In the genomic region with DNA sequence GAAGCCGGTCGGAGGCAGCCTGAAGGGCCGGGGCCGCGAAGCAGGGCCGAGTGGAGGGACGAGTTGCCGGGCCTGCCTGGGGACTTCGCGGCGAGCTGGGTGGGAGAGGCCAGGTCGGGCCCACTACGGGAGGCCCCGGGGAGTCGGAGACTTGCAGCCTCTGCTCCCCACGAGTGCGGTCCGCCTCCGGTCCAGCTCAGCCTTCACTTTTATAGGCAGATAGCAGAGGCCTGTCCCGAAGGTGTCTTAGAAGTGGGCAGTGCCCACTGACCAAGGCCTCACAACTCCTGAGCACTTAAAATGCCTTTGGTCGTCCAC, we compare ENCODE assay signal across 8 mouse cellular contexts. TPM values are rescaled to one million over a fixed set of nuclear protein-coding genes. Genes with fewer than 3 reads are reported as not detected.
A peak's percentile ranks its signal among the peaks of the same experiment; 100 is the strongest.
DNase-seq lines count a peak whose midpoint lies in the region; ATAC-seq and TF ChIP-seq lines count a peak whose summit lies in the region.

No protein-coding gene starts in this region.

- H3K4me2 ChIP-seq in hindbrain, embryonic 16.5 days (ENCODE audit: low read length): peak overlapping the region; percentile 88
- H3K4me2 ChIP-seq in midbrain, embryonic 16.5 days (ENCODE audit: low read length): peak overlapping the region; percentile 84

- peaks cover 35% of the 10 kb centered on the region for H3K36me3 ChIP-seq in embryonic facial prominence, embryonic 10.5 days (replicated peaks)
- H3K36me3 ChIP-seq in hindbrain, embryonic 16.5 days (ENCODE audit: control insufficient read depth, insufficient read depth, low read length): peaks cover 11% of the 10 kb centered on the region
- peaks cover 11% of the 10 kb centered on the region for H3K36me3 ChIP-seq in midbrain, embryonic 16.5 days (ENCODE audit: control insufficient read depth, insufficient read depth, low read length)

- intact Hi-C loops in left cerebral cortex, adult 2 months (cut with DNase I): loop anchor here (2.0 to 5.0 kb wide), 2 partner anchors 82 to 454 kb away; partner anchors contain the start of genes E2f6 and Nol10

- H3K27me3 ChIP-seq in embryonic facial prominence, embryonic 10.5 days (replicated peaks; ENCODE audit: low read depth, poor library complexity, severe bottlenecking): no peaks in the 10 kb centered on the region
- no peaks in the 10 kb centered on the region for H3K27me3 ChIP-seq in hindbrain, embryonic 16.5 days (replicated peaks; ENCODE audit: control insufficient read depth, insufficient read depth, low read length)
- no peaks in the 10 kb centered on the region for H3K27me3 ChIP-seq in midbrain, embryonic 16.5 days (ENCODE audit: control insufficient read depth, insufficient read depth, low read depth, low read length)

- peak overlapping the region; percentile 92 for H3K4me3 ChIP-seq in left cerebral cortex, adult 2 months
- peak overlapping the region; percentile 97 for H3K4me3 ChIP-seq in embryonic facial prominence, embryonic 10.5 days
- peak overlapping the region; percentile 95 for H3K4me3 ChIP-seq in hindbrain, embryonic 16.5 days (ENCODE audit: low read length)
- peak overlapping the region; percentile 92 for H3K4me3 ChIP-seq in midbrain, embryonic 16.5 days (ENCODE audit: low read depth, low read length)

- DNase-seq in left cerebral cortex, adult 2 months (ENCODE audit: extremely low spot score in 1 of 2, low spot score in 2 of 2): no peak
- no peak for DNase-seq in left cerebral cortex, adult 11 months (ENCODE audit: low spot score)
- DNase-seq in embryonic facial prominence, embryonic 10.5 days (ENCODE audit: low spot score): no peak
- DNase-seq in frontal cortex, postnatal 25 days (ENCODE audit: low spot score in 2 of 2): no peak
- DNase-seq in right cerebral cortex, postnatal 14 days: no peak
- no peak for DNase-seq in gastrocnemius, postnatal 4 days (ENCODE audit: low spot score in 2 of 2)

- ATAC-seq in hindbrain, embryonic 16.5 days: peak; percentile 83
- ATAC-seq in midbrain, embryonic 16.5 days: peak; percentile 84

- no peak for TF ChIP-seq CTCF in left cerebral cortex, adult 2 months (IDR thresholded peaks at IDR 0.05)

- H3K9ac ChIP-seq in hindbrain, embryonic 16.5 days (ENCODE audit: low read depth, low read length): peak overlapping the region; percentile 97
- H3K9ac ChIP-seq in midbrain, embryonic 16.5 days (ENCODE audit: low read depth, low read length): peak overlapping the region; percentile 90

- H3K4me1 ChIP-seq in embryonic facial prominence, embryonic 10.5 days: peaks cover 25% of the 10 kb centered on the region
- peaks cover 18% of the 10 kb centered on the region for H3K4me1 ChIP-seq in hindbrain, embryonic 16.5 days (ENCODE audit: control insufficient read depth, insufficient read depth, low read depth, low read length)
- H3K4me1 ChIP-seq in midbrain, embryonic 16.5 days (ENCODE audit: control insufficient read depth, insufficient read depth, low read length): peaks cover 29% of the 10 kb centered on the region

- H3K9me3 ChIP-seq in embryonic facial prominence, embryonic 10.5 days: no peaks in the 10 kb centered on the region
- H3K9me3 ChIP-seq in hindbrain, embryonic 16.5 days (ENCODE audit: control insufficient read depth, low read length): no peaks in the 10 kb centered on the region
- no peaks in the 10 kb centered on the region for H3K9me3 ChIP-seq in midbrain, embryonic 16.5 days (replicated peaks; ENCODE audit: control insufficient read depth, low read length, poor library complexity, severe bottlenecking)

- under 1% methylated on average over 21 of the region's 21 CpGs for WGBS in embryonic facial prominence, embryonic 10.5 days
- WGBS in hindbrain, embryonic 16.5 days: 0% methylated on average over 21 of the region's 21 CpGs
- 1% methylated on average over 21 of the region's 21 CpGs for WGBS in midbrain, embryonic 16.5 days

- H3K27ac ChIP-seq in left cerebral cortex, adult 2 months: peak overlapping the region; percentile 93
- H3K27ac ChIP-seq in embryonic facial prominence, embryonic 10.5 days (replicated peaks): peak overlapping the region; percentile 94
- H3K27ac ChIP-seq in hindbrain, embryonic 16.5 days (ENCODE audit: low read depth, low read length): peak overlapping the region; percentile 87
- peak overlapping the region; percentile 83 for H3K27ac ChIP-seq in midbrain, embryonic 16.5 days (ENCODE audit: low read length)

RNA-seq across cellular contexts. Expression of gene Pdia6, which starts 0.3 kb away (rescaled TPM):
- 100 to 1,000 TPM; 137 to 144 TPM for total RNA-seq in left cerebral cortex, adult 2 months (2021)
- polyA plus RNA-seq in embryonic facial prominence, embryonic 10.5 days (2016; fragmentation: Nextera tagmentation; extraction: Ambion mirVana): 625 and 652 TPM in 2 replicates
- 282 and 309 TPM in 2 replicates for polyA plus RNA-seq in hindbrain, embryonic 16.5 days (2015; fragmentation: Nextera tagmentation; extraction: Ambion mirVana)
- 273 and 301 TPM in 2 replicates for polyA plus RNA-seq in midbrain, embryonic 16.5 days (2015; fragmentation: Nextera tagmentation; extraction: Ambion mirVana)
- 100 to 1,000 TPM; 140 to 153 TPM for total RNA-seq in gastrocnemius, postnatal 4 days (2021)
